Mouse (Mus musculus) E14TG2a.4 (cell line): ENCODE data around the gene Itm2b.

Experiments
- H3K27me3 ChIP-seq: 2 replicates; pipeline ENCODE4 v1.6.1; 2014; ENCODE audit warnings: low read length, control low read depth; ENCODE audit not compliant: insufficient read depth
- H3K36me3 ChIP-seq: 2 replicates; pipeline ENCODE4 v1.6.1; 2014; ENCODE audit warnings: low read length, control low read depth; ENCODE audit not compliant: insufficient read depth
- H3K4me1 ChIP-seq: replicated peaks from 2 replicates; pipeline ENCODE4 v1.6.1; 2014; ENCODE audit warnings: low read depth, low read length, control low read depth
- H3K4me3 ChIP-seq: replicated peaks from 2 replicates; pipeline ENCODE4 v1.5.1; 2014; ENCODE audit warnings: mild to moderate bottlenecking, low read length
- H3K9me3 ChIP-seq: 2 replicates; pipeline ENCODE4 v1.6.1; 2014; ENCODE audit warnings: low read length, control low read depth
- CTCF ChIP-seq: conservative IDR thresholded peaks from 2 replicates; pipeline ENCODE4 v1.5.1; 2014; ENCODE audit warnings: low read length
- NANOG ChIP-seq: IDR thresholded peaks from 2 replicates; pipeline ENCODE4 v1.6.1; 2014; ENCODE audit warnings: borderline replicate concordance, low read length, mixed read lengths
- POU5F1 ChIP-seq: IDR thresholded peaks from 2 replicates; pipeline ENCODE4 v1.6.1; 2014; ENCODE audit warnings: low read length, borderline replicate concordance

Itm2b gene

DNA sequence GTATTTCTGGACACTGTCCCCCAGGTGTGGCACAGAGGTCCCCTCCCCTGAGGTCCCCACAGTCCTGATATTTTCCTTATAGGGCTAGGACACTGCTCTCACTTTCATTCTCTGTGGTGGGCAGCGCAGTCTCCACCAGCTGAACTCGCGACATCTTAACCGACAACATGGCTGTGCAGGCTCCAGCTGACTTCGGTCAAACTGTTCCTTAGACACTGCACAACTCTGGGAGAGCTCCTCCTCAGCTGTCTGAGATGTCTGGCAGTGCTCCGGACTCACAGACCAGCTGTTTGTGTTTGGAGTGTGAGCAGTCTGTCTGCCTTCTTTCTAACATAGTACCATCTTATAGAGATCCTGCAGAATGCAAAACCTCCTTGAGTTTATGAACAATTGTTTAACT is 8.2 kb downstream of the Itm2b start:
- Histone ChIP-seq H3K36me3 (peaks cover 8% of the 10 kb centered on the region), H3K9me3 (no peaks in the 10 kb centered on the region), H3K4me3 (no peak overlapping the region), H3K27me3 (no peaks in the 10 kb centered on the region), H3K4me1 (peaks cover 15% of the 10 kb centered on the region)
- TF ChIP-seq NANOG (no peak), POU5F1 (no peak), CTCF (no peak)

GRCm38 (mm10) chr14:73375903-73376302 is 9.2 kb downstream of the Itm2b start:
- Histone ChIP-seq H3K4me1 (peaks cover 5% of the 10 kb centered on the region), H3K4me3 (no peak overlapping the region), H3K9me3 (no peaks in the 10 kb centered on the region), H3K36me3 (peaks cover 8% of the 10 kb centered on the region; the same call in 1 of the 2 replicates), H3K27me3 (no peaks in the 10 kb centered on the region)
- no peak for TF ChIP-seq POU5F1
- TF ChIP-seq NANOG = no peak
- TF ChIP-seq CTCF = no peak

DNA sequence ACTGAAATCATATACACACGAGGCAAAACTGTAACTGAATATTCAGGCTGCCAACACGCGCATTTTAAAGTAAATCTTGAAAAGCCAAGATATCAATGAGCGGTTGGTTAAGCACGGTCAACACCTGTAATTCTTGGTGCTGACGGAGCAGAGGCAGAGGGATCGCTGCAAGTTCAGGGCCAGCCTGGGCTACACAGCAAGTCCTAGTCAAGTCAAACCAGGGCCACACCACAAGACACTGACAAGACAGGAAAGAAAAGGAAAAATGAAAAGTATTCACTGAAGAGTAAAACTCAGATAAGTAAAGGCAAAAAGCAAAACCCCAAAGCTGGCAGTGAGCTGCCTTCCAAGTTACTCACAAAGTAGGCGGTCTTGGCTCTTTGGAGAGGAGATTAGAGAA is 9.6 kb downstream of the Itm2b start:
- H3K27me3 ChIP-seq = no peaks in the 10 kb centered on the region
- peaks cover 4% of the 10 kb centered on the region for H3K4me1 ChIP-seq
- TF ChIP-seq CTCF = no peak
- H3K4me3 ChIP-seq = no peak overlapping the region
- H3K36me3 ChIP-seq = peaks cover 6% of the 10 kb centered on the region; the same call in 1 of the 2 replicates
- H3K9me3 ChIP-seq = no peaks in the 10 kb centered on the region

DNA sequence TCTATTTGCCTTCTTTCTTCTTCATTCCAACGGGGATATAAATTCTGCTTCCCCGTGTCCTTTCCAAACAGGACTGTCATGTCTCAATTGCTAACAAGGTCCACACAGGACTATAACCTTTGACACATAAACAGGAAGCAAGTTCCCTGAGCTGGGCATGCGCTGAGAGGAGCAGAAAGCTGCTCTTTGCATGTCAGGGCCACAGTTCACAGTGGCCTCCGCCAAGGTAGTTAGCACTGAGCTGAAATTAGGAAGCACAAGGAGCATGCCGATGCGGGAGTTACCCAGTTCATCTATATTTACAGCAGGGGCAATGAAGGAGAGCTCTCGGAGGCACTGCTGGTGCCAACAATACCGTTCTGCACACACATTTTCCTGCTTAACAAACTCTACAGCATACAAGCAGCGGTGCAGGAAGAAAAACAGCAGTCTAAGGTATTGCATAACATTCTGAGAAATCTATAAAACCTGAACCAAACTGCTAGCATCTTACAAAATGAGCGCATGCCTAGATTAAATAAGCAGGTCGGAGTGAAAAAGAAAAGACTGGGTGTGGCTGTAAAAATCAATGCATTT is 10.7 kb downstream of the Itm2b start:
- Histone ChIP-seq H3K27me3 (no peaks in the 10 kb centered on the region), H3K4me3 (no peak overlapping the region), H3K4me1 (peaks cover 4% of the 10 kb centered on the region), H3K36me3 (peaks cover 5% of the 10 kb centered on the region; the same call in 1 of the 2 replicates), H3K9me3 (no peaks in the 10 kb centered on the region)
- no peak for TF ChIP-seq CTCF
- TF ChIP-seq NANOG = no peak
- no peak for TF ChIP-seq POU5F1

GRCm38 (mm10) chr14:73373606-73374005 is 11.5 kb downstream of the Itm2b start:
- H3K4me1 ChIP-seq = peaks cover 4% of the 10 kb centered on the region
- no peak for TF ChIP-seq NANOG
- TF ChIP-seq CTCF = no peak
- no peak for TF ChIP-seq POU5F1
- no peaks in the 10 kb centered on the region for H3K9me3 ChIP-seq
- no peak overlapping the region for H3K4me3 ChIP-seq
- H3K36me3 ChIP-seq = peaks cover 6% of the 10 kb centered on the region; the same call in 1 of the 2 replicates
- no peaks in the 10 kb centered on the region for H3K27me3 ChIP-seq

DNA sequence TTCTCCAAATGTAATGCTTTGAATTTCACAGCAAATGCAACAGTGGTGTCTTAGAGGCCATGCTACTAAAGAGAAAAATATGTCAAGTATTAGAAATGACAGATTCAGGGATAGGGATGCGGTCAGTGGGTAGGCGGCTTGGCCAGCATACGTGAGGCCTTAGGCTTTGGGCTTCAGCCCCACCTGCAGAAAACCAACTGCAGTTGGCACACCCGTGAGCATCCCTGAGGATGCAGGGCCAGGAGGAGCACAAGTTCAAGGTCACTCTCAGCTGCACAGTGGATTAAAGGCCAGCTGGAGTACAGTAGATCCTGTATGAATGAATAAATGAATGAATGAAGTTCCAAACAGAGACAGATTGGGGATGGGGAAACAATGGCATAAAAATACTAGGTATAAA is 12.1 kb downstream of the Itm2b start:
- Histone ChIP-seq H3K4me1 (peaks cover 4% of the 10 kb centered on the region), H3K27me3 (no peaks in the 10 kb centered on the region), H3K4me3 (no peak overlapping the region), H3K9me3 (no peaks in the 10 kb centered on the region), H3K36me3 (peaks cover 12% of the 10 kb centered on the region)
- TF ChIP-seq NANOG (no peak), CTCF (no peak), POU5F1 (no peak)

GRCm38 (mm10) chr14:73371577-73371976 is 13.5 kb downstream of the Itm2b start:
- Histone ChIP-seq H3K27me3 (no peaks in the 10 kb centered on the region), H3K36me3 (peaks cover 26% of the 10 kb centered on the region), H3K4me3 (no peak overlapping the region), H3K9me3 (no peaks in the 10 kb centered on the region), H3K4me1 (peaks cover 4% of the 10 kb centered on the region)
- no peak for TF ChIP-seq POU5F1
- no peak for TF ChIP-seq CTCF
- TF ChIP-seq NANOG = no peak

DNA sequence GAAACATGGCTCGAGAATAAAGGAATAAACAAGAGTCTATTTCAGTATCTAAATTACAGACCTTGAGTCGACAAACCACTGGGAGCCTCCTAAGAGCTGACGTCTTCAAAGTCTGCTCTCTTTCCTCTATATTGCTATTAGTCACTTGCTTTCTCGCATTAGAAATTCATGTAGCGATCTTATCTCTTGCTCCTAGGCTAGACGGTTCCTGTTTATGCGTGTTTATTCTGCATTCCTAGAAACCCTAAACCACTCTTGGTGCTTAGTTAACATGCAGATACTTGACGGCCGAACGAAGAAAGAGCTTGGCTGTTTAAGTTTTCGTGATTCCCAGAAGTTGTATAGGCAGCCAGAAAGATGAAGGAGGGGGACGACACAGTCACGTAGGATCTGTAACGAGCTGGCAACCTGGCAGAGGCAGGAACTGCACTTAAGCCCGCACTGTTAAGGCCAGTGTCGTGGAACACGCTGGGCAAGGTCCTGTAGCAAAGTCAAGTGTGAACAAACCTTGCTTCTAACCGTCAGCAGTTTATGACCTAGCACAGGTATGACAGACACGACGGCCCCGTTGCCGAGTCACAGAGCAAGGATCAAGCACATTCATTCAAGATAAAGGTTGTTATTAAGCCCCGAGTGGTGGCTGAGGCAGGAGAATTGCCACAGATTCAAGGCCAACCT is 14.3 kb downstream of the Itm2b start:
- TF ChIP-seq NANOG (no peak), POU5F1 (no peak), CTCF (no peak)
- Histone ChIP-seq H3K27me3 (no peaks in the 10 kb centered on the region), H3K4me1 (peaks cover 4% of the 10 kb centered on the region), H3K9me3 (no peaks in the 10 kb centered on the region), H3K36me3 (peaks cover 33% of the 10 kb centered on the region), H3K4me3 (no peak overlapping the region)
